In the genomic region with DNA sequence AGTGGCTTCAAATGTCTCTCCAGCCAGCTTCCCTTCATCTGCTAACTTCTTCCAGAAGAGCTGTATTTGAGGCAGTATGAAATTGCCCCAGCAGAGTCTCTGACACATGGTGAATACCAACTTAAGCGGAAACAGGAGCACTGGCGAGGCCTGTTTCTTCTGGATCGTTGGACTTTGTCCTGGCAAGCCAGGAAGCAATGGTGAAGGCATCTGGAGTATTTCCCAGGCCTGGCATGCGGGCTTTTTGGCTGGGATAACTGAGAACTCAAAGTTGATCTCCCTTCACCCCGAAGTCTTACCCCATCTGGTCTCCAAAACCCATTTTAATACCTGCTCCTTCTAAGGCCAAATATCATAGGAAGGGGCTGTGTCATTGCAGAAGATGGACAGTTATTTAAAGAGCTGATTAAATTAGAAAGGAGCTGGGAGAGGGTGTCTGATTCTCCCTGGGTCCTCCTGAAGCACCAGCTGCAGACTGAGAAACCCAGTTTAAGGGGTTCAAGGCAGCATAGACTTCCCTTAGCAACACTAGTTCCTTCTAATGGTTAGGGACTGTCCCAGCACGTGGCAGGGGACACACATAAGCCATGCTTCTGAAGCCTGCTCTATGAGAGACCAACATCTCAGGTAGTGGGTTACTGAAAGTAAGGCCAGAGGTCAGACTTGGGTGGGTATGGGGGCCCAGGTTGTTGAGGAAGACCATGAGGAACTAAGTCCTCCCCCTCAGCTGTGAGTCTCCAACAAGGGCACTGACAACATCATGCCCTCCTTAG, we compare ENCODE assay signal across 9 mouse cellular contexts.
A peak's percentile ranks its signal among the peaks of the same experiment; 100 is the strongest.
DNase-seq lines count a peak whose midpoint lies in the region; ATAC-seq and TF ChIP-seq lines count a peak whose summit lies in the region.
"Had no signal": no experiment of that assay in that cellular context is flagged by ENCODE, and none has a peak within 500 bp of the region (broad histone marks: within the 10 kb centered on the region; RNA-seq: fewer than 3 reads in every experiment).

No protein-coding gene starts in this region.

- no peak for TF ChIP-seq POLR2A in bone marrow macrophage, adult 2 months (IDR thresholded peaks at IDR 0.05; ENCODE audit: borderline replicate concordance, low read depth, low read length)

- no peak overlapping the region for H3K4me3 ChIP-seq in left cerebral cortex, adult 2 months
- no peak overlapping the region for H3K4me3 ChIP-seq in bone marrow macrophage, adult 2 months (ENCODE audit: insufficient read depth, low read length)
- no peak overlapping the region for H3K4me3 ChIP-seq in forebrain, embryonic 14.5 days (ENCODE audit: low read depth, low read length)
- H3K4me3 ChIP-seq in lung, postnatal 0 days (ENCODE audit: low read depth, low read length): no peak overlapping the region
- H3K4me3 ChIP-seq: heart, embryonic 13.5 days had no signal

- no peak overlapping the region for H3K4me2 ChIP-seq in forebrain, embryonic 14.5 days (ENCODE audit: low read length)
- H3K4me2 ChIP-seq in lung, postnatal 0 days (replicated peaks; ENCODE audit: low read depth, low read length): no peak overlapping the region
- H3K4me2 ChIP-seq: heart, embryonic 13.5 days had no signal

- no peaks in the 10 kb centered on the region for H3K27me3 ChIP-seq in forebrain, embryonic 14.5 days (replicated peaks; ENCODE audit: control insufficient read depth, insufficient read depth, low read length)
- no peaks in the 10 kb centered on the region for H3K27me3 ChIP-seq in lung, postnatal 0 days (replicated peaks; ENCODE audit: insufficient read depth, low read length)
- H3K27me3 ChIP-seq: heart, embryonic 13.5 days had no signal

- H3K4me1 ChIP-seq in bone marrow macrophage, adult 2 months (ENCODE audit: control insufficient read depth, insufficient read depth, low read length): peaks cover 89% of the 10 kb centered on the region
- no peaks in the 10 kb centered on the region for H3K4me1 ChIP-seq in forebrain, embryonic 14.5 days (ENCODE audit: control insufficient read depth, insufficient read depth, low read length)
- peaks cover 5% of the 10 kb centered on the region; the same call in 1 of the 2 replicates for H3K4me1 ChIP-seq in lung, postnatal 0 days (ENCODE audit: insufficient read depth, low read depth, low read length)

- no peak for TF ChIP-seq CTCF in left cerebral cortex, adult 2 months (IDR thresholded peaks at IDR 0.05)
- TF ChIP-seq CTCF in bone marrow macrophage, adult 2 months (IDR thresholded peaks at IDR 0.05; ENCODE audit: low read depth, low read length): no peak
- TF ChIP-seq CTCF in lung, postnatal 0 days (IDR thresholded peaks at IDR 0.05): no peak

- 0 out of 2 replicates have a peak overlapping the region, but pooled peaks have one; percentile 3 for H3K27ac ChIP-seq in left cerebral cortex, adult 2 months
- peak overlapping the region; percentile 76 for H3K27ac ChIP-seq in bone marrow macrophage, adult 2 months (ENCODE audit: insufficient read depth, low read depth, low read length)
- no peak overlapping the region for H3K27ac ChIP-seq in forebrain, embryonic 14.5 days (ENCODE audit: low read depth, low read length)
- no peak overlapping the region for H3K27ac ChIP-seq in lung, postnatal 0 days (ENCODE audit: low read length)
- H3K27ac ChIP-seq: heart, embryonic 13.5 days had no signal

- H3K9me3 ChIP-seq in forebrain, embryonic 14.5 days (replicated peaks; ENCODE audit: control insufficient read depth, low read length): no peaks in the 10 kb centered on the region
- H3K9me3 ChIP-seq in lung, postnatal 0 days (ENCODE audit: low read length): no peaks in the 10 kb centered on the region
- H3K9me3 ChIP-seq: heart, embryonic 13.5 days had no signal

- no peak for TF ChIP-seq EP300 in lung, postnatal 0 days (IDR thresholded peaks at IDR 0.05)

- no peaks in the 10 kb centered on the region for H3K36me3 ChIP-seq in forebrain, embryonic 14.5 days (ENCODE audit: control insufficient read depth, insufficient read depth, low read length)
- H3K36me3 ChIP-seq in lung, postnatal 0 days (ENCODE audit: insufficient read depth, low read length): peaks cover 4% of the 10 kb centered on the region; the same call in 1 of the 2 replicates

- no peak for DNase-seq in left cerebral cortex, adult 2 months (ENCODE audit: extremely low spot score in 1 of 2, low spot score in 2 of 2)
- no peak for DNase-seq in left cerebral cortex, adult 8-10 months (ENCODE audit: low spot score in 2 of 2)
- peak; percentile 85 for DNase-seq in cerebellum, adult 9-11 months
- peak; percentile 22 for DNase-seq in layer of hippocampus, adult 9-11 months
- DNase-seq in forebrain, embryonic 14.5 days (ENCODE audit: low spot score): no peak
- DNase-seq in lung, postnatal 0 days (ENCODE audit: low spot score): no peak

- ATAC-seq in megakaryocyte-erythroid progenitor cell, adult 5-6 weeks (replicated peaks; ENCODE audit: low FRiP score, low TSS enrichment, poor library complexity, severe bottlenecking): no peak
- no peak for ATAC-seq in forebrain, embryonic 14.5 days
- no peak for ATAC-seq in lung, postnatal 0 days

- WGBS in forebrain, embryonic 14.5 days: 79% methylated on average over 6 of the region's 6 CpGs
- 87% methylated on average over 6 of the region's 6 CpGs for WGBS in lung, postnatal 0 days

- intact Hi-C loops in left cerebral cortex, adult 2 months (cut with DNase I): loop anchor here (5.0 kb wide), 1 partner anchor 81 kb away; a partner anchor contains a TSS

- H3K9ac ChIP-seq in forebrain, embryonic 14.5 days (ENCODE audit: low read length): no peak overlapping the region
- no peak overlapping the region for H3K9ac ChIP-seq in lung, postnatal 0 days (replicated peaks; ENCODE audit: low read depth)
- H3K9ac ChIP-seq: heart, embryonic 13.5 days had no signal

Comparison
In these comparisons a context has a peak if more than half of its experiments do, and no peak if none do; other contexts are left out.
1. DNase-seq: peak in cerebellum, adult 9-11 months (single experiment) and layer of hippocampus, adult 9-11 months (single experiment); none in left cerebral cortex, adult 2 months (0 of 2), left cerebral cortex, adult 8-10 months (0 of 2), forebrain, embryonic 14.5 days (single experiment) and lung, postnatal 0 days (single experiment).
2. H3K27ac ChIP-seq: peak in left cerebral cortex, adult 2 months (single experiment) and bone marrow macrophage, adult 2 months (single experiment); none in forebrain, embryonic 14.5 days (single experiment) and lung, postnatal 0 days (single experiment).